Mouse (Mus musculus) kidney, adult 2 months (tissue): Measurements from ENCODE around the gene Gm21985. TPM values are rescaled to one million over a fixed set of nuclear protein-coding genes. Genes with fewer than 3 reads are reported as not detected.

Experiments
- DNase-seq: peaks from one replicate; pipeline ENCODE4 v3.0.0; 2021
- H3K27ac ChIP-seq: fragments of 200-500 bp; 2 replicates; pipeline ENCODE4 v1.5.1; 2012; ENCODE audit warnings: low read depth, low read length, control low read depth, inconsistent platforms; ENCODE audit not compliant: insufficient read depth
- H3K27me3 ChIP-seq: fragments of 200-500 bp; replicated peaks from 2 replicates; pipeline ENCODE4 v1.6.1; 2012; ENCODE audit warnings: mild to moderate bottlenecking, moderate library complexity, low read length, inconsistent platforms; ENCODE audit not compliant: control insufficient read depth, insufficient read depth
- H3K36me3 ChIP-seq: fragments of 200-500 bp; 2 replicates; pipeline ENCODE4 v1.6.1; 2012; ENCODE audit warnings: mild to moderate bottlenecking, moderate library complexity, low read length, inconsistent platforms; ENCODE audit not compliant: control insufficient read depth, insufficient read depth
- H3K4me1 ChIP-seq: fragments of 200-500 bp; 2 replicates; pipeline ENCODE4 v1.6.1; 2011; ENCODE audit warnings: low read length; ENCODE audit not compliant: control insufficient read depth, insufficient read depth
- H3K4me3 ChIP-seq: fragments of 200-500 bp; 2 replicates; pipeline ENCODE4 v1.5.1; 2011; ENCODE audit warnings: mild to moderate bottlenecking, low read depth, low read length, control low read depth; ENCODE audit not compliant: insufficient read depth
- CTCF ChIP-seq: fragments of 200-500 bp; conservative IDR thresholded peaks from 2 replicates; pipeline ENCODE4 v1.5.1; 2011; ENCODE audit warnings: low read depth, mild to moderate bottlenecking, control low read depth, low read length, moderate library complexity, mixed read lengths; ENCODE audit not compliant: insufficient read depth, insufficient read length
- POLR2A ChIP-seq: fragments of 200-500 bp; IDR thresholded peaks from one replicate; pipeline ENCODE4 v1.6.1; 2011; ENCODE audit warnings: low read depth, low read length, control low read depth
- WGBS: fragments of 180-500 bp; shearing (Covaris S2); methylation state at CpG from one replicate; pipeline ENCODE4 v1.1.7; 2018; 5-methylcytosine and 5-hydroxymethylcytosine counted together
- polyA plus RNA-seq: library from polyadenylated mRNA; depleted of rRNA; stranded (reverse); fragments of >200 nt; gene quantifications from 2 replicates; pipeline ENCODE4 v1.2.3, GENCODE M21; 2012

The Gm21985 gene
- polyA plus RNA-seq, 1 experiment: not detected

- Histone ChIP-seq H3K27me3 (no peaks in the 10 kb centered on the region), H3K4me1 (no peaks in the 10 kb centered on the region), H3K4me3 (peak within 1 kb of the TSS; percentile 69), H3K27ac (no peak within 1 kb of the TSS), H3K36me3 (no peaks in the 10 kb centered on the region)
- TF ChIP-seq CTCF (peak; percentile 87), POLR2A (no peak)
- peak; percentile 94 for DNase-seq
- under 1% methylated on average over 72 of the region's 72 CpGs for WGBS
Observed at GRCm38 (mm10) chr2:112378973-112379898, 113.1 kb downstream of the Gm21985 start, which contains the start of gene Katnbl1. Katnbl1 (plus strand) TSS chr2:112379211.

GRCm38 (mm10) chr2:112380131-112380530, 114.0 kb downstream of the Gm21985 start:
- 16% methylated on average over 8 of the region's 8 CpGs for WGBS
- no peak for DNase-seq
- no peak overlapping the region for H3K4me3 ChIP-seq
- H3K4me1 ChIP-seq: no peaks in the 10 kb centered on the region
- no peaks in the 10 kb centered on the region for H3K36me3 ChIP-seq
- no peak for TF ChIP-seq CTCF
- TF ChIP-seq POLR2A: no peak
- H3K27ac ChIP-seq: no peak overlapping the region
- no peaks in the 10 kb centered on the region for H3K27me3 ChIP-seq

- no peaks in the 10 kb centered on the region for H3K36me3 ChIP-seq
- no peaks in the 10 kb centered on the region for H3K27me3 ChIP-seq
- WGBS: 100% methylated on average over 1 of the region's 1 CpGs
- DNase-seq: no peak
- TF ChIP-seq POLR2A (no peak), CTCF (no peak)
- no peak overlapping the region for H3K4me3 ChIP-seq
- H3K27ac ChIP-seq: no peak overlapping the region
- H3K4me1 ChIP-seq: no peaks in the 10 kb centered on the region
Observed at GRCm38 (mm10) chr2:112381219-112381618, 115.1 kb downstream of the Gm21985 start.

GRCm38 (mm10) chr2:112390843-112391242, 124.7 kb downstream of the Gm21985 start:
- Histone ChIP-seq H3K27ac (peak overlapping the region; percentile 45), H3K36me3 (no peaks in the 10 kb centered on the region), H3K4me3 (no peak overlapping the region), H3K27me3 (no peaks in the 10 kb centered on the region), H3K4me1 (peaks cover 5% of the 10 kb centered on the region; the same call in 1 of the 2 replicates)
- TF ChIP-seq POLR2A (no peak), CTCF (no peak)
- 74% methylated on average over 5 of the region's 5 CpGs for WGBS
- no peak for DNase-seq

GRCm38 (mm10) chr2:112391346-112392000, 125.4 kb downstream of the Gm21985 start:
- WGBS: 74% methylated on average over 4 of the region's 4 CpGs
- H3K27me3 ChIP-seq: no peaks in the 10 kb centered on the region
- no peaks in the 10 kb centered on the region for H3K36me3 ChIP-seq
- peaks cover 5% of the 10 kb centered on the region; the same call in 1 of the 2 replicates for H3K4me1 ChIP-seq
- peak; percentile 9 for DNase-seq
- H3K4me3 ChIP-seq: no peak overlapping the region
- no peak overlapping the region; the same call in 1 of the 2 replicates for H3K27ac ChIP-seq
- TF ChIP-seq CTCF: no peak

- TF ChIP-seq POLR2A: no peak
- TF ChIP-seq CTCF: no peak
- H3K4me1 ChIP-seq: peaks cover 9% of the 10 kb centered on the region; the same call in 1 of the 2 replicates
- WGBS: 84% methylated on average over 1 of the region's 1 CpGs
- H3K4me3 ChIP-seq: no peak overlapping the region
- H3K36me3 ChIP-seq: no peaks in the 10 kb centered on the region
- no peak overlapping the region for H3K27ac ChIP-seq
- H3K27me3 ChIP-seq: no peaks in the 10 kb centered on the region
- DNase-seq: no peak
Observed at GRCm38 (mm10) chr2:112392689-112393088, 126.6 kb downstream of the Gm21985 start.

- Histone ChIP-seq H3K27me3 (no peaks in the 10 kb centered on the region), H3K36me3 (no peaks in the 10 kb centered on the region), H3K4me3 (no peak overlapping the region), H3K27ac (no peak overlapping the region), H3K4me1 (peaks cover 9% of the 10 kb centered on the region; the same call in 1 of the 2 replicates)
- TF ChIP-seq CTCF: no peak
- DNase-seq: no peak
Observed at GRCm38 (mm10) chr2:112393958-112394357, 127.8 kb downstream of the Gm21985 start.
